Mouse (Mus musculus): ENCODE data around the gene Gm10972.
"Not testable (repeated sequence)": the region's sequence is repeated elsewhere in the genome, so short reads cannot be mapped to it uniquely, and the experiment has no call there.

DNA sequence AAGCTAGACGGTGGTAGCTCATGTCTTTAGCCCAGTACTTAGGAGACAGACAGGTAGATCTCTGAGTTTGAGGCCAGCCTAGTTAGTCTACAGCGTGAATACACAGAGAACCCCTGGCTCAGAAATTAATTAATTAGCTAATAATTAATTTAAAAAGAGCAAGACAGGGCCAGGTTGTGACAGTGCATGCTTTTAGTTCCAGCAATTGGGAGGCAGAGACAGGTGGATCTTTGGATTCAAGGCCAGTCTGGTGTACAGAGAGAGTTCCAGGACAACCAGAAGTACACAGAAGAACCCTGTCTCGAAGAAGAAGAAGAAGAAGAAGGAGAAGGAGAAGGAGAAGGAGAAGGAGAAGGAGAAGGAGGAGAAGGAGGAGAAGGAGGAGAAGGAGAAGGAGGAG, 45.8 kb downstream of the Gm10972 start:
- TF ChIP-seq CTCF (IDR thresholded peaks at IDR 0.05; ENCODE audit: borderline replicate concordance, insufficient read depth, low read length); POLR2A (IDR thresholded peaks at IDR 0.05; ENCODE audit: low read depth, low read length): not testable (repeated sequence)

All from embryonic fibroblast, embryonic 13.5 days (primary cell).